Mouse (Mus musculus): ENCODE data around the gene Pfdn2. TPM values are rescaled to one million over a fixed set of nuclear protein-coding genes. Genes with fewer than 3 reads are reported as not detected.

Pfdn2 gene
- polyA plus RNA-seq, 1 experiment from 2014 or later = 60.9 TPM

- Histone ChIP-seq H3K4me1 (replicated peaks) (peaks cover 48% of the 10 kb centered on the region), H3K4me2 (peak within 1 kb of the TSS; percentile 87), H3K27me3 (no peaks in the 10 kb centered on the region), H3K27ac (peak within 1 kb of the TSS; percentile 95), H3K36me3 (peaks cover 16% of the 10 kb centered on the region; the same call in 1 of the 2 replicates), H3K9me3 (replicated peaks) (no peaks in the 10 kb centered on the region), H3K9ac (peak within 1 kb of the TSS; percentile 95), H3K4me3 (replicated peaks) (peak within 1 kb of the TSS; percentile 92)
- under 1% methylated on average over 48 of the region's 48 CpGs for WGBS (ENCODE audit: insufficient replicate concordance)
- peak; percentile 80 for DNase-seq
- peak; percentile 86 for ATAC-seq (ENCODE audit: low read depth)
Observed at GRCm38 (mm10) chr1:171328839-171329432, 16.5 kb upstream of the Pfdn2 start, which contains the start of gene Dedd. Gene Dedd, plus strand, starts transcription at chr1:171329145.

DNA sequence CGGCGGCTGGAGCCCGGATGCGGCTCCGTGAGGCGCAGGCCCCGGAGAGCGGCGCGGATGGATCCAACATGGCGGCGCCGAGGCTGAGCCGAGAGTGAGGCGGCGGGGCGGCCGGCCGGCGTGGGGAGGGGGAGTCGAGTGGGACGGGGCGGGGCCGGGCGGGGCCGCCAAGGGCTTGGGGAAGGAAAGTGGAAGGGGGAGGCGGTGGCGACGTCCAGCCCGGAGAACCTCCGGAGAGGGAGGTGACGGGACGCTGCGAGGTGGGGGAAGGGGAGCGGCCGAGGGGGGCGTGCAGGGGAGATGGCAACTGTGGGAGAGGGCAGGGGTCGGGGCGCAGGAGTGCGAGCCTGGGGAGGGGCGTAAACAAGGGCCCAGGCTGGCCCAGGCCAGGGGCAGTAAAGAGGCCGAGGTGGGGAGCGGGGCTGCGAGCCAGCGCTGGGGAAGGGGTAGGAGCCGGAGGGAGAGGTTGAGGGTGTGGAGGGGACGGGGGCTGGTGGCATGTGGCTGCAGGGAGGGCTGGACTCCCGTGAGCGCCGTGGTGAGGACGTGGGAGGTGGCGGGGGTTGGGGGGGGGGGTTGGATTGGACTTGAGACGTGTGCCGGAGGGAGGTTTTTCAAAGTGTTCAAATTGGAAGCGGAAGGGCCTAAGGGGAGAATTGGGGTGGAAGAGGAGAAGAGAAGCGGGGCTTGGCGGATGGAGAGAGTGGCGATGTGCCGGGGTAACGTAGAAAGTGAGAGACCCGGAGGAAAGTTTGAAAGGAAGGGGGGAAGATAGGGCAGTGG, 15.8 kb upstream of the Pfdn2 start:
- WGBS (ENCODE audit: insufficient replicate concordance) = under 1% methylated on average over 60 of the region's 61 CpGs
- peaks cover 52% of the 10 kb centered on the region for H3K4me1 ChIP-seq (replicated peaks)
- H3K9ac ChIP-seq = peak overlapping the region; percentile 95
- peak overlapping the region; percentile 95 for H3K27ac ChIP-seq
- ATAC-seq (ENCODE audit: low read depth) (peak; percentile 42; the same call in 1 of the 2 replicates), DNase-seq (no peak)
- H3K36me3 ChIP-seq = peaks cover 23% of the 10 kb centered on the region; the same call in 1 of the 2 replicates
- peak overlapping the region; percentile 92 for H3K4me3 ChIP-seq (replicated peaks)
- H3K27me3 ChIP-seq = no peaks in the 10 kb centered on the region
- H3K4me2 ChIP-seq = peak overlapping the region; percentile 87
- no peaks in the 10 kb centered on the region for H3K9me3 ChIP-seq (replicated peaks)

DNA sequence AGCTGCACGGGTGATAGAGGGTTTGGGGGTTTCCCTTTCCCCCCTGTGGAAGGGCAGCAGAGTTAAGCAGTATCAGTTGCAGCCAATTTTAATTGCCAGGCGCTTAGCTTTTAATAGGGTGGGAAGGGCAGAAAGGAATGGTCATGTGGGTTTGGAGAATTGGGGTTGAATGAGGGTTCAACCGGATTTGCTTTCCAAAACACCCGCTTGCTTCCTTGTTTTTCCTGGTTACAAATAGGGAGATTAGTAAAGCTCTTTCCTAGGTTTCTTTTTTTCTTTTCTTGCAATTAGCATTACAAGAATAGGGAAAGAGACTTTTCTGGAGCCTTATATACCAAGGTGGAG, 15.3 kb upstream of the Pfdn2 start:
- Histone ChIP-seq H3K4me2 (peak overlapping the region; percentile 87), H3K4me3 (replicated peaks) (peak overlapping the region; percentile 92), H3K9me3 (replicated peaks) (no peaks in the 10 kb centered on the region), H3K36me3 (peaks cover 25% of the 10 kb centered on the region; the same call in 1 of the 2 replicates), H3K4me1 (replicated peaks) (peaks cover 56% of the 10 kb centered on the region), H3K27ac (peak overlapping the region; percentile 95), H3K9ac (peak overlapping the region; percentile 95), H3K27me3 (no peaks in the 10 kb centered on the region)
- 2% methylated on average over 4 of the region's 4 CpGs for WGBS (ENCODE audit: insufficient replicate concordance)
- ATAC-seq (ENCODE audit: low read depth) (no peak), DNase-seq (no peak)

- Histone ChIP-seq H3K9me3 (replicated peaks) (peaks cover 7% of the 10 kb centered on the region), H3K36me3 (peaks cover 65% of the 10 kb centered on the region), H3K27me3 (no peaks in the 10 kb centered on the region), H3K27ac (no peak overlapping the region), H3K4me3 (replicated peaks) (no peak overlapping the region), H3K4me1 (replicated peaks) (peaks cover 33% of the 10 kb centered on the region), H3K9ac (no peak overlapping the region), H3K4me2 (no peak overlapping the region)
- no peak for DNase-seq
- 90% methylated on average over 16 of the region's 16 CpGs for WGBS (ENCODE audit: insufficient replicate concordance)
- no peak for ATAC-seq (ENCODE audit: low read depth)
Observed at GRCm38 (mm10) chr1:171342262-171343207, 2.9 kb upstream of the Pfdn2 start.

DNA sequence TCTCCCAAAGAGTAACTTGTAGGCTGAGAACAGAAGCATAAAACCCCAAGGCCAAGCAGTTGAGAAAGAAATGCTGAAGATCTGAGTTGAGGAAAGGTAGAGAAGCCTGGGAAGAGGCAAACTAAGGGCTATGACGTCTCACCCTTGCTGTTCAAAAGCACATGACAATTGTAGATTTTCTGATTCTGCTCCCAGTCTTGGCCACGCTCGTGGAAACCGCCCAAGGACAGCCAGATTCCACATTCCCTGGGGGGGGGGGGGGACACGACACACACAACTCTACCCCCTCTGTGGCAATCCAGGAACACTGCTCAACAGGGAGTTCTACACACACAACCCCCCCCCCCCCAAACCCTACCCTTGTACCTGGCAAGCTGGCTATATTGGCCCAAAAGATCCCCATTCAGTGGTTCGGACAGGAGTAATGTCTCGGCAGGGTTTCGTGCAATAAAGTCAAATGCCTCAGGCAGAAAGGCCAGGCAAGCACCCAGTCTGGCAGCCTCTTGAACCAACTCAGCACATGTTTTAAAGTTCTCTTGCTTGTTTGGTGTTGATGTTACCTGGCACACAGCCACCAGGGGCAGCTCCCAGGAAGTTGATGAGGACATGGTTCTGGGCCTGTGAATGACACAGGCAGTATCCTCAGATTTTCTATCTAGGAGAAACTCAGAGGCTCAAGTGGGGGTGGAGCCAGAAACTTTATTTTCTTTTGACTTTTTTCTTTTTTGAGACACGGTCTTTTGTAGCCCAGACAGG, 1.4 kb upstream of the Pfdn2 start:
- H3K36me3 ChIP-seq = peaks cover 49% of the 10 kb centered on the region
- ATAC-seq (ENCODE audit: low read depth) = no peak
- 0 out of 2 replicates have a peak overlapping the region, but pooled peaks have one; percentile 76 for H3K27ac ChIP-seq

GRCm38 (mm10) chr1:171344715-171345114, 755 bp upstream of the Pfdn2 start:
- WGBS (ENCODE audit: insufficient replicate concordance) = 64% methylated on average over 9 of the region's 9 CpGs
- Histone ChIP-seq H3K4me2 (peak overlapping the region; percentile 86), H3K36me3 (peaks cover 43% of the 10 kb centered on the region), H3K27ac (peak overlapping the region; percentile 76), H3K9me3 (replicated peaks) (peaks cover 7% of the 10 kb centered on the region), H3K4me3 (replicated peaks) (peak overlapping the region; percentile 81), H3K27me3 (no peaks in the 10 kb centered on the region), H3K4me1 (replicated peaks) (peaks cover 52% of the 10 kb centered on the region), H3K9ac (peak overlapping the region; percentile 90)
- ATAC-seq (ENCODE audit: low read depth) = no peak
- DNase-seq = no peak

More for the DNA sequence above, 1.4 kb upstream of the Pfdn2 start:
- WGBS (ENCODE audit: insufficient replicate concordance) = 80% methylated on average over 8 of the region's 9 CpGs
- Histone ChIP-seq H3K4me3 (replicated peaks) (peak overlapping the region; percentile 81), H3K27me3 (no peaks in the 10 kb centered on the region), H3K9me3 (replicated peaks) (peaks cover 7% of the 10 kb centered on the region), H3K4me2 (peak overlapping the region; percentile 86), H3K9ac (peak overlapping the region; percentile 90; the same call in 1 of the 2 replicates), H3K4me1 (replicated peaks) (peaks cover 47% of the 10 kb centered on the region)
- no peak for DNase-seq

DNA sequence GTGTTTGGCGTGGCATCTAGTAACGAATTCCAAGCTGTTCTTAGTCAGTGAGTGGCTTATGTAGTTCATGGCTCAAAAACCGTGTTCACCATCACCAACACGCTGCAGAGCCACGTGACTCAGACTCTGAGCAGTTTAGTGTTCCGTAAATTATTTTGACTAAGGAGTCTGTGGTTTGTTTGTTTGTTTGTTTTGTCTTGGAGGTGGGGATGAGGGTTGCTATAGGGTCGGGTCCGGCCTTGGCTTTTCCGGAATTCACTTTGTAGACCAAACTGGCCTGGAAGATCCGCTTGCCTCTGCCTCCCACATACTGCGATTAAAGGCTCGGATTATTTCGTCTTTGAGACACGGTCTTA, 603 bp downstream of the Pfdn2 start:
- peaks cover 7% of the 10 kb centered on the region for H3K9me3 ChIP-seq (replicated peaks)
- peak overlapping the region; percentile 72 for H3K27ac ChIP-seq
- H3K36me3 ChIP-seq = peaks cover 29% of the 10 kb centered on the region
- DNase-seq (no peak), ATAC-seq (ENCODE audit: low read depth) (0 out of 2 replicates have a peak, but pooled peaks have one; percentile 8)
- peak overlapping the region; percentile 90 for H3K9ac ChIP-seq
- no peaks in the 10 kb centered on the region for H3K27me3 ChIP-seq
- H3K4me2 ChIP-seq = peak overlapping the region; percentile 86
- H3K4me1 ChIP-seq (replicated peaks) = peaks cover 55% of the 10 kb centered on the region
- WGBS (ENCODE audit: insufficient replicate concordance) = under 1% methylated on average over 14 of the region's 14 CpGs
- H3K4me3 ChIP-seq (replicated peaks) = peak overlapping the region; percentile 81

DNA sequence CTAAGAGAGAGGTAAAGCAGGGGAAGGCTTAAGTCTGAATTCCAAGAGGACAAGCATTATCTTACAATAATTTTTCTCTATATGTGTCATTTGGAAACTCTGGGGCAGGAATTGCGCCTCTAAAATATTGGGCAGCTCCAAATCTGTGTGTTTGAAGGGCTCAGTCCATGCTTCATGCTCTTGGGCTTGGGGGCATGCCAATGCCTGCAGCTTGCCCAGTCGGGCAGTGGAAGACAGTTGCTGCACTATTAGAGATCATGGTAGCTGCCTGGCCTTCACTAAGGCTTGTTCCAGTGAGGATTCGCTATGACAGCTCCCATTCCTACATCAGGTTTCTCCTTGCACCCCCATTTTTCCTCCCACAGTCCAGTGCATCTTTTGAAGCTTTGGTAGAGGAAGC, 3.2 kb downstream of the Pfdn2 start:
- DNase-seq = no peak
- no peak overlapping the region for H3K9ac ChIP-seq
- H3K27me3 ChIP-seq = no peaks in the 10 kb centered on the region
- no peak overlapping the region for H3K4me3 ChIP-seq (replicated peaks)
- peaks cover 3% of the 10 kb centered on the region; the same call in 1 of the 2 replicates for H3K36me3 ChIP-seq
- 78% methylated on average over 3 of the region's 3 CpGs for WGBS (ENCODE audit: insufficient replicate concordance)
- no peak for ATAC-seq (ENCODE audit: low read depth)
- peaks cover 7% of the 10 kb centered on the region for H3K9me3 ChIP-seq (replicated peaks)
- H3K4me1 ChIP-seq (replicated peaks) = peaks cover 70% of the 10 kb centered on the region
- no peak overlapping the region for H3K4me2 ChIP-seq
- no peak overlapping the region for H3K27ac ChIP-seq

DNA sequence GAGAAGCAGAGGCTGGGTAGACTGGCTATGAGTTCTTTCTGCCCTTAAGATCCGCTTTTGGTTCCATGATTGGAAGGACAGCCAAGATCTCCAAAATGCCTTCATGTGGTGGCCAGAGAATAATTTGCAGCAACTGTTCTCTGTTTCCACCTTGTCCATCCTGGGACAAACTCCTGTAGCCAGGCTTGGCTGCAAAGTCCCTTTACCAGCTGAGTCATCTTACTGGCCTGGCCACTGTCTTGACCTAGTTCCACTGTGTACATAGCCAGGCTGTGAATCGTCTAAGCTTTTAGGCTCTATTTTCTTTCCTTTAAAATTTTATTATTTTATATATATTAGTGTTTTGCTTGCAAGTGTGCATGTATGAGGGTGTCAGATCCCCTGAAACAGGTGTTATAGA, 3.7 kb downstream of the Pfdn2 start:
- Histone ChIP-seq H3K36me3 (peaks cover 3% of the 10 kb centered on the region; the same call in 1 of the 2 replicates), H3K27ac (no peak overlapping the region), H3K4me3 (replicated peaks) (no peak overlapping the region), H3K9me3 (replicated peaks) (peaks cover 7% of the 10 kb centered on the region), H3K9ac (no peak overlapping the region), H3K4me1 (replicated peaks) (peaks cover 66% of the 10 kb centered on the region), H3K27me3 (no peaks in the 10 kb centered on the region), H3K4me2 (no peak overlapping the region)
- no peak for DNase-seq
- 67% methylated on average over 2 of the region's 2 CpGs for WGBS (ENCODE audit: insufficient replicate concordance)
- no peak for ATAC-seq (ENCODE audit: low read depth)

DNA sequence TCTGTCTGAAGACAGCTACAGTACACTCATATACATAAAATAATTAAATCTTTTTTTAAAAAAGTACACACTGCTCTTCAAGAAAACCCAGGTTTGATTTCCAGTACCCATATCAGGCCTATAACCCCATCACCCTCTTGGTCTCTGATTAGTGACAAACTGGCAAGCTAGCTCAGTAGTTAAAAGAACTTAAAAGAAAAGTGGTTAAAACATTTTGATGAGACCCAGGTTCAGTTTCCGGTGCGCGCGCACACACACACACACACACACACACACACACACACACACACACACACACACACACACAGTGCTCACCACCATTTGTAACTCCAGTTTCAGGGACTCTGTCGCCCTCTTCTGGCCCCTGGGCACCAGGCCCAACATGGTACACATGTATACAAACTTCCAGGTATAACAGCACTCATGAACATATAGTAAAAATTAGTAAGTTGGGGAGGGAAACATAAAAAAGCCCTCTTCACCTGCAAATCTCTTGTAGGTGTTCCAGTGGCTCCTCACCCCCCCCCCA, 10.4 kb downstream of the Pfdn2 start:
- Histone ChIP-seq H3K27me3 (no peaks in the 10 kb centered on the region), H3K4me3 (replicated peaks) (no peak overlapping the region), H3K4me1 (replicated peaks) (peaks cover 49% of the 10 kb centered on the region), H3K9me3 (replicated peaks) (0 out of 2 replicates have a peak, but pooled peaks cover 3% of the 10 kb centered on the region), H3K27ac (no peak overlapping the region), H3K36me3 (peaks cover 27% of the 10 kb centered on the region), H3K4me2 (no peak overlapping the region), H3K9ac (no peak overlapping the region)
- no peak for DNase-seq
- WGBS (ENCODE audit: insufficient replicate concordance) = 39% methylated on average over 3 of the region's 5 CpGs
- no peak for ATAC-seq (ENCODE audit: low read depth)
